Mouse (Mus musculus) 416B (cell line): ENCODE measurements at regions not wholly inside any gene's neighbourhood (a gene's known extent, or its start where the extent isn't known, plus 50 kb on each side); places are given as distances from the start of the nearest gene placed in this dataset.
A peak's percentile ranks its signal among the peaks of the same experiment; 100 is the strongest.

Experiments
- DNase-seq: peaks from one replicate; pipeline ENCODE4 v3.0.0; 2011; ENCODE audit warnings: low read depth

GRCm38 (mm10) chrX:119156968-119157367, 676.4 kb upstream of the Tgif2lx1 start:
- peak; percentile 18 for DNase-seq
